Mouse (Mus musculus) frontal cortex, postnatal 14 days (tissue): ENCODE measurements around the gene Syndig1.

Experiments
- DNase-seq, 2 experiments: peaks; one replicate each; pipeline ENCODE4 v3.0.0; 2022; ENCODE audit warnings: low spot score in 2 of 2

The Syndig1 gene

DNA sequence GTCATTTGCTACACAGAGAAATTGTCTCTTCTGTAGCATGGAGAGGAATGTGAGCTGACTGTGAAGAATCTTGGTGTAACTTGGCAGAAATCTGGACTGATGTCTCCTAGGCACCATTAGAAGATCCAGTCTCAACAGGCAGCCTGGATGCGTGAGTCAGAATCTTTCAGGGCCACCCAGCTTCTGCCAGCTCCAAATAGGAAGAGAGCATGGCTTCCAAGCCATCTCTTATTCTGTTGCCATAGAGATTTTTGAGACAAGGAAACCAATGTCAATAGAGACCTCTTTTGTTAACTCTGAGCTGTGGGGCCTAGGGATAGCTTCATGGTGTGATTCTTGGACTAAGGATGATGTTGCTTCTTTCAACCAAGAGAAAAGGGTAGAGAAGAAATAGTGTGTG lies 151.4 kb downstream of the Syndig1 start:
- no peak for DNase-seq

DNA sequence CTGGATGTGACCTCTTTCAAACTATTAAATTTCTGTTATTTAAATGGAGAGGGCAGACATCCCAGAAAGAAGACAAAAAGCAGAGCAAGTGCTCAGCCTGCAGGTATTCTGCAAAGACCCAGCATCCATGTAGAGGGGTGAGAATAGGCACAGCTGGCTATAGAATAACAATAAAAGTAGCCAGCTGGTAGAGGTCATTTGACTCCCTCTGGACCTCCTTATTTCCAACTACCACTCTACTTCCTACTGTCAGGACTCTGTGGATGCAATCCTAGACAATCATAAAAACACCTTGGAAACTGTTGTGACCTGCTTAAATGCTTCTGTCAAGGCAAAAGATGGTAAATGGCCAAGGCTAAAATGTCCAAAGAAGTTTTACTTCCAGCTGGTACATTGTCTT lies 153.5 kb downstream of the Syndig1 start:
- no peak for DNase-seq

DNA sequence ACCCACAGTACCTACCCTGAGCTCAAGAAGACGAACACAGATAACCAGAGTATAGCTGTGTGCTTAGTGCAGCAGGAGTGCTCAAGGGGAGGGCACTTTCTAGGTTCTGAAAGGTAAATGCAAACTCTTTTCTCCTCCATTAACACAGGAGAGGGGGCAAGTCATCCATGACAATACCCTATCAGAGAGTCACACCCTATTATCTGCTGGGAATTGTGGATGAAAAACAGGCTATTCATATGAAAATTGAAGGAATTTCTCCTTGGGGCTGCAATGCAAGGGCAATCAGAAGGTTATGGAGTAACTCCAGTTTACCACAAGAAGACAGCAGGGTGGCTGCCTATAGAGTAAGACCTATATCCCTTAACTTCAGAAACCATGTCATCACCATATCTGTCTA lies 154.1 kb downstream of the Syndig1 start:
- no peak for DNase-seq

DNA sequence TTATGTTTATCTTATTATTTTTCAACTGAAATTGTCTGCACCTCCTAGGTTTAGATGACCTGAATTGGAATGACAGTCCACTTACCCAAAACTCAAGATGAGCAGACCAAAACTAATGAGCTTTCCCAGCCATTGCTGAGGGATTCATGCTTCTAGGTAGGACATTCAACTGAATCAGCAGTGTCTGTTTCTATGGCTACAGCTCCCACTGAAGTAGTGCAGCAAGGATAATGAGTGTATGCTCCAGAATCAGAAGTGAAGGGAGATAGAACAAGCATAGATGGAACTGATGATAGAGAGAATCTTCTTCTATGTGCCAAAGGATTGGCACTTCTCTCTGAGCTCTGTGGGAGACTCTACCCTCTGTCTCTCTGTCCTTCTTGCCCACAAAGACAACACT lies 158.6 kb downstream of the Syndig1 start:
- no peak for DNase-seq

DNA sequence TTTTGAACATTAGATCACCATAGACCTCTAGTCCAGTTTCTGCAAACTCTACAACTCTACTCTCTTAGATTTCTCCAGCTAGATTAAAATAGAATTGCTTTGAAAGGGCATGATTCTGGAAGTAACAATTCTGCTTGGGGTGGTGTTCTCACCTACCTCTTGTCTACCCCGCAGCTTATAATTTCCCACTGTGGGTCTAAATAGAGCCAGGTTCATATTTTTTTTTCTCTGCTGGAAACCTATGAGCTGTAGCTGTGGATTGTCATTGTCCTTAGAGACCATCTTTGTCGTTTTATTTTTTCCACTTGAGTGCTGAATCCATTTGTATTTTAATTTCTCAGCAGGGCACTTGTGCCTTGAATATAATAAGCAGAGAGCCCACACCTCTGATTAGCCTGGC lies 162.5 kb downstream of the Syndig1 start:
- no peak for DNase-seq

DNA sequence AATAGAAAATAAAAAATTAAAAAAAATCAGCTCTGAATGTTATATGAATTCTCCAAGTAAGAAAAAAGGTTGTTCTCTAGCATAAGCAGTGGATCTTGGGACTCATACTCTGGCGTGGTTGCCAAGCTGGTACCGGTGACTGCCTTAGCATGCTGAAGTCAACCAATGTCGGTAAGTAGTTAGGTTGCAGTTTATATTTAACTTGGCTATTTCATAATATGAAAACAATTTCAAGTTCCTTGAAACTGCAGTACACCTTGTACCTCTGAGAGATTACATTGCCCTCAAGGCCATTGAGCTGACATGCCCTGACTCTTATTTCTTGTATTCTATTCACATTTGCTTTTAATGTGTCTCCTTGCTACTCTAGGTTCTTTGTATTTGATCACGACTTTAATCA lies 163.9 kb downstream of the Syndig1 start:
- DNase-seq: no peak

DNA sequence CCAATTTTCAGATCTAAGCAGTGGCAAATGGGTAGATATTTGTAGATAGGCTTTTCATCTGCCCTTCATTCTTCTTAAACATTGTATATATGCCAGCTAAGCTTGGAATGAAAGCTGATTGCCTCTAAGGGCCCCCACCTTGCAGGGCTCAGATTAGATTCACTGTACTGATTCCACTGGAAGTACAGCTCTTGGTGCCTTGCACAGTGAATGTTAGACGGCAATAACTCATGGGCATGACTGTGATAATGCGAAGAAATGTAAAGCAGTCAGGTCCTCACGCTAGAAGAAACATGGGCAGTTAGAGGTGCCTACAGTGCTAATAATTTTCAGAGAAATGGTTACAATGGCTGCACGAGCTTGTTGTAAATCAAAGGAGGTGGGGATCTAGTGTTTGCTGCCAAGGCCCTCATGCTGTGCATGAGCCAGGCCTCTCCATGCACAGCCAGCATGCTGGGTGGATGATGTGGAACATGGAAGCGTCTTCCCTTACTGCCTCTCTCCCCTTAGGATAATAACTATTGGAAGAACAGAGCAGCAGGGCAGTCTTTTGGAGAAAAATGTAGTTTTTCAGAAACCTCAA lies 167.5 kb downstream of the Syndig1 start:
- no peak for DNase-seq

DNA sequence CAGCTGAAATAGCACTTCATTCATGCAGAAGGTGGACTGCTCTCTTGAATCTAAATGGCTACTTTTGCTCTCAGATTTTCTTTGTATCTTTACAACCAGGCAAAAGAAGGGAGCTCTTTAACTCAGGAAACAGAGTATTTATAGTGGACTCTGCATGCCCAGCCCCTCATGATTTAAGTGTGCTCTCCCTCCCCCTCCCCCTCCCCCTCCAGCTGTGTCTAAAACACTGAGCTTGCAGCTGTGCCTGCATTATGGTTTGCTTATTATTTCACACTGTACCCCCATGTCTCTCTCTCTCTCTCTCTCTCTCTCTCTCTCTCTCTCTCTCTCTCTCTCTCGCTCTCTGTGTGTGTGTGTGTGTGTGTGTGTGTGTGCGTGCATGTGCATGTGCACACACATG lies 168.6 kb downstream of the Syndig1 start:
- DNase-seq: no peak

DNA sequence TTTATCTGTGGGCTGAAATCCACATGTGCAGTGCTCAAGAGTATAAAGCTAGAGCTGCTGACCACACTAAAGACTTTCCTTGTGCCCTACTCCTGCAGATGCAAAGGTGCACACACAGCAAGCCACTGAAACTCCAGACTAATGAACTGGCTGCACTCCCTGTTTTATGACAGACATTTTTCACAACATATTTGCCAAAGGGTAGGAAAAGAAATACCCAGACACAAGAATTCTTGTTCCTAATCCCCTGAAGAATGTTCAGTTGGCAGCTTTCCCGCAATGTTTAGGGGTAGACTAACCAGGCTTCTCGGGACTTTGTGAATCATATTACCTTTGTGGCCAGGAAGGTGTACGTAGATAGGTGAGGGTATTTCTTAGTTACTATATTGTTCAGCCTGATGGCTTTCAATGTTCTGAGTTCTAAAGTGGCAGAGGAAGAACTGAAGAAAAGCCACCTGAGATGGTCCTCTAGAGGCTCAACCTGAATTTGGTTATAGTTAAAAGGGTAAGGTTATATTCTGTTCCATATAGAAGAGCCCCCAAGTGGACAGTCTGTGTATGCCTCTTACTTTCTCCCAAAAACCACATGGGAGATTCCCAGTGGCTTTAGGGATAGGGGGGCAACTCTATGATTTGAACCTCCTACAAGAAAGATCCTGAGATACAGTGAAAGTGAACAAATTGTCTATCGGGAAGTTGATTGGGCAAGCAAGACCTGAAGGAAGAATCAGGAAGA lies 169.5 kb downstream of the Syndig1 start:
- no peak for DNase-seq

DNA sequence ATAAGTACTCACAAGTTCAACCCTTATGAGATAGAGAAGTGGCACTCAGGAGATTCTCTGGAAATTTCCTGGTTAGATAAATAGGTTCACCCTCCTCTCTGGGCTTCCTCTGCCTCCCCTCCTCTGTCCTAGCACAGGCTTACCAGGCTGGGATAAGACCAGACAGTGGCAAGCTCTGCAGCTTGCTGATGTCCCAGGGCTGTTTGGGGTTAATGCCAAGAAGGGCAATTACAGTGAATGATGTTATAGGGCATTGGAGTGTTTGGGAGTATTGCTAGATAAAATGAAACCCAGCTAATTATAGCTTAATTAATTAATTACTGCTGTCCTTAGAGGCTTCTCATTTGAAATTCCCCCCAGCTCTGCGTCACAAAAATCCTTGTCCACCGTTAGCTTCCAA lies 171.6 kb downstream of the Syndig1 start:
- no peak for DNase-seq

DNA sequence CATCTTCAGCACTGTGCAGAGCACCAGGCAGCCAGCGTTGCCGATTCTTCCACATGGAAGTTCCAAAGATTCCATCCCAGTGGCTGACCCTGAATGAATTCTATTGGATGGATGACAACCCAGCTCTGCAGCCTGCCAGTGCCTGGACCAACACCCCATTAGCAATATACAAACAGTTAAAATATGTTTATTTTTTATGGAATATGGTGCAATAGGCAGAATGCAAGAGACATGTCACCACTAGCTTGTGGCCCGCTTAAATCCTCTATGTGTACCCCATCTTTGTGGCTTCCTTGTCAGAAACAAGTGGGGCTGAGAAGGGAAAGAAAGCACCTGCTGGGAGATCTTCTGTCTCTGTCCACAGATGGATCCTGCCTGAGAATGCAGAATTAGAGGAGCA lies 174.5 kb downstream of the Syndig1 start:
- DNase-seq: no peak

DNA sequence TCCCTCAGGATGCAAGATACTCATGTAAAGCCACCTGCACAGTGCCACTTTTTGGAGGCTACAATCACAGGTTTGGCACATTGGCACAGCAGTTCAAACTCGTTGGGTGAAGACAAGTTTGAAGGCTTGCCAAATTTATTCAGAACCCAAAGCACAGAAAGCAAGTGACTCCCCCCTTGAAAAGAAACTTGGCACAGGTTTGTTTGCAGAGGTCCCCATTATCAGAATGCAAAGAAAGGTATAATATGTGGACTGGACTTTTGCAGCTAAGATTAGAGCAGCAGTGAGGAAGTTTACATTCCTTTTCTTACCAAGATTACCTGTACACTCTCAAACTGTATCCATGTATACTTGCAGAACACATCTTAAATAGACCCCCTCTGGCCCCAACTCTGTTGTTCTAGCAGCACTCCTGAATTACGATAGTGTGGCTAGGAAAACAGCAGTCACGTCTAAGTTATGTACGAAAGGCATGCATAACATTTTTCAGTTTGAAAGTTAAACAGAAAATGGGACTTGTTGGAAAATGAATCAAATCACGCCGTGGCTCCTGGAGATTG lies 183.9 kb downstream of the Syndig1 start:
- no peak for DNase-seq

DNA sequence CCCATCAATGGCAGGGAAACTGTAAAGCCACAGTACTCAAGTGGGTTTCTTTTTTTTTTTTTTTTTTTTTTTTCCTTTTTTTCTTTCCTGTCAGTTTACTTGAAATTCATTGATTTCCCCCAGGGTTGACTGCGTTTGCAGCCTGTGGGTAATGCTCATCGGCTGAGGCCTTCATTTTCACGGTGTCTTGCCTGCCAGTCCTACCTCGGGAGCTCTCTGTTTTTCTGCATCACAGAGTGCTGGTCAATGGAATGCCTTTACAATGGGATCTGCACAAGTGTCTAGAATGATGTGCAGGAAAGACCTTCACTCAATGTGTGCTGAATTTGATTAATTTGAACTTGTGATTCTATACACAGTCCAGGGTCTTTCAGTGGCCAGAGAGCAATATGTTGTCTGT lies 184.8 kb downstream of the Syndig1 start:
- DNase-seq: no peak

DNA sequence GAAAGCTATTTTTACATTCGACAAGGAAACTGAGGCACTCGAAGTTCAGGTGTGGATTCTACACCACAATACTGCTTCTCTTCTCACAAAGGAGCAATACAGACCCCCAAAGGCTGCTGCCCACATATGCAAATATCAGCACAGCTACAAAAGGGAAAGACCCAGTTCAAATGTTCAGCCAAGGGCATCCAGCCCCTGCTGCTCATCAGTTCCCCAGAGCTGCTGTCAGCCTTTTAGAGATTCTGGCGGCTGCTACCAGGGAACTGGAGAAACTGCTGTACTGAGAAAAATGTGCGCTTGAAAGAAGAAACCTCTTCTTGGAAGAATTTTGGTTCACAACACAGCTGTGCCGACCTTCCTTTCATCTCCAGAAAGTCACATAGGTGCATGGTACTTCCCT lies 187.3 kb downstream of the Syndig1 start:
- DNase-seq: no peak

DNA sequence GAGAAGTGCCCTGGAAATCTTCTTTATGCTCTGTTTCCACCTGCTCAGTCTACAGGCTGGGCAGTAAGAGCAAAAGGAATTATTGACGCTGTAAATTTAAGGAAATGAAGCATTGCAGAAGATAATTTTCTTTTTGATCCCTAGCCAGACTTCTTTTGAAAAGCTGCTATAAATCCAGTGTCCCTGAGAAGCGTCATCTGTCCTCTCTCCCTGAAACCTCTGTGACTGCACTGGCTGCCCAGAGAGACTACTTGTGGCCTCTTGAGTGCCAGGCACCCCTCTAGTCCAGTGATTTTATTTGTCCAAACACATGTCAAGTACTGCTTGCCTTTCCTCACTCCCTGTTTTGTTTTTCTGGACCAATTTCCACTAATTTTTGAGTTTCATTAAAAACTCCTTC lies 191.7 kb downstream of the Syndig1 start:
- DNase-seq: no peak

DNA sequence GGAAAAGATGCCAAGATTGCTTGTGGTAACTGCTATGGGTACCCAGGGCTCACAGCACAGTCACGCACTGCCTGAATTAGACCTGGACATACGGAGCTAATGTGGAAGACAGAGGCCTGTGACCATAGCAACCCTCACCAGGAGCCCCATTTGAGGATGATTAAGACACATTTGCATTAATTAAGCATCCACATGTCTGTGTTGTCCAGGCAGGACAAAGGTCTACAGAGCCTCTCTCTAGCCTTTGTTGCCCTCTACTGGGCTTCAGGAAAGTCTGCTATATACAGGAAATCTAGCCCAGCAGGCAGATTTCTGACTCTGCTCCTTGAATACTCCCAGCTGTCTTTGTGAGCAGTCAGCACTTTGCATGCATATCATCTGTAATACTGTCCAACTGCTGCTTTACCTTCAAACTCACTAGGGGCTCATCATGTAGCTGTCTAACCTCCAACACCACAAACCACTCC lies 194.9 kb downstream of the Syndig1 start:
- no peak for DNase-seq

DNA sequence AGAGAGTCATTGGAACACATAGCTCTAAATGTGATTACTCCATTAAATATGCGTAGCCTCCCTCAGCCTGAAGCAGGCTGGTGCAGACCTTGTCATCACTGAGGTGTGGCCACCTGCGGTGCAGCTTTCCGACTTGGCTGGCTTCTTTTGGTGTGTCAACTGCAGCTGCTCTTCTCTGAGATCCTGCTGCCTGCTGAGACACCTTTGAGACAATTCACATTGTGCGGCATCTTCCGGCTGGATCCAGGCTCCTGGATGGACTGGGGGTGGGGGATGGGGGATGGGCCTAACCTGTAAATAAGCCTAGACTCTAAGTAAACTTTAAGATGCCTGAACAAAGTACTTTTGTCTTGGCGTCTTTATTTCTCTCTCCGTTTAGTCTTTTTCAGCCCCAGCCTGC lies 214.5 kb downstream of the Syndig1 start:
- DNase-seq: no peak
